Mouse (Mus musculus) forebrain, embryonic 12.5 days (tissue): ENCODE results near the gene Peli2. TPM values are rescaled to one million over a fixed set of nuclear protein-coding genes. Genes with fewer than 3 reads are reported as not detected.

ENCODE experiments used
- ATAC-seq: fragments of 200-750 bp; cut with Nextera tagmentation; 2 replicates; pipeline ENCODE4 v1.8.0; 2017; ENCODE audit warnings: moderate TSS enrichment; ENCODE audit not compliant: low FRiP score
- H3K27ac ChIP-seq: fragments of 300-500 bp; sonication (generic); 2 replicates; pipeline ENCODE4 v1.5.1; 2016; ENCODE audit warnings: mild to moderate bottlenecking
- H3K27me3 ChIP-seq: fragments of 300-500 bp; sonication (generic); 2 replicates; pipeline ENCODE4 v1.6.1; 2016; ENCODE audit warnings: mild to moderate bottlenecking
- H3K36me3 ChIP-seq: fragments of 300-500 bp; sonication (generic); replicated peaks from 2 replicates; pipeline ENCODE4 v1.6.1; 2016; ENCODE audit warnings: mild to moderate bottlenecking
- H3K4me1 ChIP-seq: fragments of 300-500 bp; sonication (generic); 2 replicates; pipeline ENCODE4 v1.6.1; 2016
- H3K4me2 ChIP-seq: fragments of 300-500 bp; sonication (generic); 2 replicates; pipeline ENCODE4 v1.6.1; 2016; ENCODE audit warnings: mild to moderate bottlenecking, moderate library complexity
- H3K4me3 ChIP-seq: fragments of 300-500 bp; sonication (generic); replicated peaks from 2 replicates; pipeline ENCODE4 v1.5.1; 2016; ENCODE audit warnings: mild to moderate bottlenecking
- H3K9ac ChIP-seq: fragments of 300-500 bp; sonication (generic); 2 replicates; pipeline ENCODE4 v1.6.1; 2016; ENCODE audit warnings: mild to moderate bottlenecking
- H3K9me3 ChIP-seq: fragments of 300-500 bp; sonication (generic); 2 replicates; pipeline ENCODE4 v1.6.1; 2016
- WGBS: fragments of 180-500 bp; shearing (Covaris S2); methylation state at CpG from one replicate; pipeline ENCODE4 v1.1.7; 2016; 5-methylcytosine and 5-hydroxymethylcytosine counted together
- polyA plus RNA-seq: library from polyadenylated mRNA; unstranded; fragments of >200 nt; fragmentation: Nextera tagmentation; extraction: Ambion mirVana; gene quantifications from 2 replicates; pipeline ENCODE4 v1.2.1, GENCODE M21; 2016

Peli2 gene
- polyA plus RNA-seq, 1 experiment from 2014 or later: 9.4 TPM

DNA sequence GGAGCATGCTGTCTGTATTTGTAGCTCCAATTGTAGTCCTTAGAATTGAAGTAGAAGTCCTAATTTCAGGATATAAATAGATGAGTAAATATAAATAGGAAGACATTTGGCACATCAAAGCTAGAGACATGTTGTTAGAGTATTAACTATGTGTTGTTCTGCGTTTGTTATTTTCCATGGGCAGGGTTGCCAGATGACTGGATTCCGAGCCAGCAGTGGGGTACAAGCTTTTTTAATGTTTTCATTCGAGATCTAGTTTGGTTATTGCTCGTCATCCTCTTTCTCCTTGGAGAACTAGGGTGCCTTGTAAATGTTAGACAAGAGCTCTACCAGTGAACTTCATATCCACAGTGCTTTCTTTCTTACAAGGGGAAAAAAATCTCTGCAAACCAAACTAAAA is 78.9 kb downstream of the Peli2 start:
- Histone ChIP-seq H3K27ac (no peak overlapping the region), H3K27me3 (no peaks in the 10 kb centered on the region), H3K4me1 (peaks cover 46% of the 10 kb centered on the region), H3K4me3 (no peak overlapping the region), H3K9me3 (no peaks in the 10 kb centered on the region), H3K36me3 (no peaks in the 10 kb centered on the region), H3K4me2 (no peak overlapping the region), H3K9ac (no peak overlapping the region)
- no peak for ATAC-seq
- WGBS: 90% methylated on average over 4 of the region's 4 CpGs

DNA sequence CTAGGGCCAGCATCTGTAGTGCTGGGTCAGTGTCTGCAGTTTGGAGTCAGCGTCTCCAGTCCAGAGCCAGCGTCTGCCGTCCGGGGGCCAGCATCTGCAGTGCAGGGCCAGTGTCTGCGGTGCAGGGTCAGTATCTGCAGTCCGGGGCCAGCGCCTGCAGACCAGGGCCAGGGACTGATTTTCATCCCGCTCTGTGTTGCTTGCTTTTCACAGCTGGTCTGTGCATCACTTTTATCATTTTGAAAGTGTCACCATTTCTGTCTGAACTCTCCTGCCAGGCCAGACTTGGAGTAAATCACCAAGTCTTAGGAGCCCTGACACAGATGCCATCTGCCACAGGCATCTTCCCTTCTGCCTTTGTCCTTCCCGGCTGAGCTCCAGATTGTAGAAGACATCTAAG is 79.7 kb downstream of the Peli2 start:
- no peak overlapping the region for H3K9ac ChIP-seq
- H3K9me3 ChIP-seq: no peaks in the 10 kb centered on the region
- H3K27me3 ChIP-seq: no peaks in the 10 kb centered on the region
- no peak for ATAC-seq
- H3K27ac ChIP-seq: no peak overlapping the region
- H3K4me2 ChIP-seq: no peak overlapping the region
- H3K4me3 ChIP-seq: no peak overlapping the region
- H3K36me3 ChIP-seq: no peaks in the 10 kb centered on the region
- peaks cover 50% of the 10 kb centered on the region for H3K4me1 ChIP-seq
- WGBS: 95% methylated on average over 9 of the region's 9 CpGs

DNA sequence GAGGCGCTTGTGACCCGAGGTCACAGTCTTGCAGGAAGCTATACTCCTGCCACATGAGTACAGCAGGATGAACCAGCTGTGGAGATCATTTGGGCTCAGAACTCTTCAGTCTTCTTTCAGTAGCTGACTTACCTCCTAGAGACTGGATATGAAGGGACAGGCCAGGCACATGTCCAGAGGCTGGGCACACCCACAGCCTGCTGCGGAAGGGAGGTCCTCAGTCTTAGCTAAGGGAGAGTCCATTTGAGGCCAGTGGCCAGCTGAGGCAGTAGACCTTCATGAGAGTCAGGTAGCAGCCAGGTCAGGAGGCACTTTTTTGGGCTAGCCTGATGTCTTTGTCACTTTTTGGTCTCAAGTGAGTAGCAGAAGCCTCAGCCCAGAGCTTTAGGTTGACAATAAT is 80.2 kb downstream of the Peli2 start:
- H3K36me3 ChIP-seq: no peaks in the 10 kb centered on the region
- H3K4me2 ChIP-seq: no peak overlapping the region
- H3K4me1 ChIP-seq: peaks cover 54% of the 10 kb centered on the region
- no peak overlapping the region for H3K4me3 ChIP-seq
- no peaks in the 10 kb centered on the region for H3K9me3 ChIP-seq
- no peaks in the 10 kb centered on the region for H3K27me3 ChIP-seq
- no peak for ATAC-seq
- WGBS: 89% methylated on average over 3 of the region's 3 CpGs
- no peak overlapping the region for H3K9ac ChIP-seq
- H3K27ac ChIP-seq: no peak overlapping the region

DNA sequence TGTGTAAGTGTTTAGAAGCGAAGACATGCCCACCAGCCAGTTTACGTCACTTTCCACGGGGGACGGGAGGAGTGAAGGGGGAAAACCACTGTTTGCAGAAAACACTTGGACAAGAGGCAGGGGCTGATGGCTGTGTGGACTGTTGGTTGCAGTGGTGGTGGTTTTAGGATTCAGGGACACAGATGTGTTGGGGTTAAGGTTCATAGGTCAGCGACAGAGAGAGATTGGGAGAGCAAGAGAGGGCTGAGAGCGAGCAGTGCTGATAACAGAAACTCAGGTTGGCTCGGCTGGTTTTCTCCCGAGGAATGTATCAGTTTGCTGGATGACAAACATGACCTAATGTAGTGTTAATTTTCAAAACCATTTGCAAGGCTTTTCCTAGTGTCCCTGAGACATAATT is 80.8 kb downstream of the Peli2 start:
- Histone ChIP-seq H3K27ac (no peak overlapping the region), H3K4me1 (peaks cover 52% of the 10 kb centered on the region), H3K9me3 (no peaks in the 10 kb centered on the region), H3K4me3 (no peak overlapping the region), H3K27me3 (no peaks in the 10 kb centered on the region), H3K4me2 (no peak overlapping the region), H3K36me3 (no peaks in the 10 kb centered on the region), H3K9ac (no peak overlapping the region)
- WGBS: 89% methylated on average over 8 of the region's 8 CpGs
- no peak for ATAC-seq

DNA sequence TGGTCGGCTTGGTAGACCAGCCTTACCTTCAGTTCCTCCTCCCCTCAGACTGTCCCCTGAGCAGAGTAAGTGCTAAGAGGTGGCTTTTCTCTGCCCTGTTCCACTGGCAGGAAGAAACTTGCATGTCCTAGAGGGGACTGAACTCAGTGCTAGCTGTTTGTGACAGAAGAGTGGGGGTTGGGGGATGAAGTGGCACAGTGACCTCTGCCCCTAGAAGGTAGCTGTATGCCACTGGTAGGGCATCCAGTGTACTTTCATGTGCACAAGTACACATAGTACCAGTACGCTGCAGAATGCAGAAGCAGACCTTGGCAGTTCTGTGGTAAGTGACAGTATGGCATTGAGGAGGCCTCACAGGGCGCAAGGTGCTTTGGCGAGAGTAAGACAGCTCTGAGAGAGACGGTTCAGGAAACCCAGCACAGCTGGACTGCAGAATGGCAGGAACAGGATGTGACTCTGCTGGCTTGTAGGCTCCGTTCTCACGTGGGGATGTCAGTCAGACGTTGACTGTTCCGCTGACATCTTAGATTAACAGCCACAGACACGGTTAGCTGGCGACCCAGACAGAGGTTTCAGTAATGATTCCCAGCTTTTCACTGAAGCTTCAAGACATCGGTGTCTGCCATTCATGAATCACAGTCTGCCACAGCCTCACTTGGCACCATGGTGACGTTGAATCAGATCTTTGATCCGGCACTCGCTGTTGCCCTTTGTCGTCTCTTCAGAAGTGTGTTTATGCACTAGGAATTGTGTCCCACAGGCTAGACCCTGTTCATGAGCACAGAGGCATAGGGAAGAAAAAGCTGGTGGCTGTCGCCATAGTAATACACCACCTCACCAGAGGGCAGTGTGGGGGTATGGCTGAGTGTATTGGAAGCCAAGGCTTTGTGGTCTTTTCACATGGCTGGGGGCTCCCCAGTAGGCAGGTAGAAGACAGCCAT is 81.7 kb downstream of the Peli2 start:
- Histone ChIP-seq H3K4me2 (no peak overlapping the region), H3K9ac (no peak overlapping the region), H3K9me3 (no peaks in the 10 kb centered on the region), H3K4me1 (peaks cover 53% of the 10 kb centered on the region), H3K27ac (no peak overlapping the region), H3K36me3 (no peaks in the 10 kb centered on the region), H3K4me3 (no peak overlapping the region), H3K27me3 (no peaks in the 10 kb centered on the region)
- no peak for ATAC-seq
- WGBS: 73% methylated on average over 17 of the region's 17 CpGs

DNA sequence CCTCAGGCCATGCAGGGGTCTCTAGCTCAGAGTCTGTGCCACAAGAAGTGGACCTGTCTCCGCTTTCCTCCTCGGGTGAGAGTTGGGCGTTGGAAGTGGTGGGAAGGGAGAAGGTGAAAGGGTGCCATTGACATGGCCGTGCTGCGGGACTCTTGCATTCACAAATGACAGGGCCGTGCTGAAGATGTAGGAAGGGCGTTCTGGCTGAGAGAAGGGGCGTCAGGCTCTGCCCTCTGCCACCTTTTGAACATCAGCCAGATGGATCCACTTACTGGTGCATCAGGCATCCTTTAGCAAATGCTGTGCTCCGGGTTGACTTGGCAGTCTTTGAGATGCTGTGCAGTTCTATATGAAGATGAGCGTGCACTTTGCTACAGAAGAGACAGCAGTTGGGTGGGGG is 84.4 kb downstream of the Peli2 start:
- no peak for ATAC-seq
- H3K27me3 ChIP-seq: no peaks in the 10 kb centered on the region
- no peak overlapping the region for H3K27ac ChIP-seq
- H3K4me2 ChIP-seq: no peak overlapping the region
- no peaks in the 10 kb centered on the region for H3K9me3 ChIP-seq
- H3K36me3 ChIP-seq: no peaks in the 10 kb centered on the region
- H3K9ac ChIP-seq: no peak overlapping the region
- H3K4me3 ChIP-seq: no peak overlapping the region
- peaks cover 43% of the 10 kb centered on the region for H3K4me1 ChIP-seq
- 85% methylated on average over 10 of the region's 10 CpGs for WGBS

DNA sequence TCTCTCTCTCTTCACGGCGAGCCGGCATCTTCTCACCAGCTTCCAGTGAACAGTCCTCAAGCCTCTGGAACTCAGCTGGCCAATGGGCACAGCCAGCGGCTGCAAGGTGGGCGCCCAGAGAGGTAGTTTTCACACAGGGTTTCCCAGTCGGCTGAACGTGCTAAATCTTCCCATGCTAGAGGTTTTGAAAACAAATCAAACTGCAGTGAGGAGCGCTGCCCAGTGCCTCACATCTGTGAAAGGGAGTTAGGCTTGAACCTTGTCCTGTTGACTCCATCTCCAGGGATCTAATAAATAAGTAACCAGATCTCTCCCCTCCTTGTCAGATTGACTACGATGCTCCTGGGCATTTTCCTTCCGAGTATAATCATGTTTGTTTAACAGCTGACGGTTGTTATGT is 85.0 kb downstream of the Peli2 start:
- Histone ChIP-seq H3K4me1 (peaks cover 41% of the 10 kb centered on the region), H3K27ac (no peak overlapping the region)

DNA sequence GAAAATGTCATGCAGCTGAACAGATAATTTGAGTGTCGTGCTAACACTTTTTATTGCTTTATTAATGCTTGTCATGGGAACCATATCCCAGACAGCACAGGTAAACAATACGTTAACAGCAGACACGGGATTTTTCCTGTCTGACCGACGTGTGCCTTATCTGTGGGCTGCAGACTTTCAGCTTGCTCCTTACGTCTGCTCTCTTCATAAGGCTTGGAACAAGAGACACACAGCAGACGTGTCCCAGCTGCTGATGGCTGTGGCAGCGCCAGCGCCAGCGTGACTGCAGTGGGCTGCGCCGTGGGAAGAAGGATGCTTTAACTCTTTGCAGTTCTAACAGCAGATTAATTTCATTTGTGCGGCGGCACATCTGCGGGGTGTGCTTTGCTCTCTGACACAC is 86.5 kb downstream of the Peli2 start:
- WGBS: 48% methylated on average over 15 of the region's 15 CpGs
- Histone ChIP-seq H3K4me1 (peaks cover 36% of the 10 kb centered on the region), H3K4me2 (no peak overlapping the region), H3K9me3 (no peaks in the 10 kb centered on the region), H3K9ac (no peak overlapping the region), H3K4me3 (no peak overlapping the region), H3K36me3 (no peaks in the 10 kb centered on the region), H3K27ac (no peak overlapping the region; the same call in 1 of the 2 replicates), H3K27me3 (no peaks in the 10 kb centered on the region)
- ATAC-seq: peak; percentile 54; the same call in 1 of the 2 replicates

More for the DNA sequence above, 85.0 kb downstream of the Peli2 start:
- Histone ChIP-seq H3K9me3 (no peaks in the 10 kb centered on the region), H3K36me3 (no peaks in the 10 kb centered on the region), H3K4me2 (no peak overlapping the region), H3K27me3 (no peaks in the 10 kb centered on the region), H3K4me3 (no peak overlapping the region), H3K9ac (no peak overlapping the region)
- ATAC-seq: no peak
- 74% methylated on average over 11 of the region's 11 CpGs for WGBS

DNA sequence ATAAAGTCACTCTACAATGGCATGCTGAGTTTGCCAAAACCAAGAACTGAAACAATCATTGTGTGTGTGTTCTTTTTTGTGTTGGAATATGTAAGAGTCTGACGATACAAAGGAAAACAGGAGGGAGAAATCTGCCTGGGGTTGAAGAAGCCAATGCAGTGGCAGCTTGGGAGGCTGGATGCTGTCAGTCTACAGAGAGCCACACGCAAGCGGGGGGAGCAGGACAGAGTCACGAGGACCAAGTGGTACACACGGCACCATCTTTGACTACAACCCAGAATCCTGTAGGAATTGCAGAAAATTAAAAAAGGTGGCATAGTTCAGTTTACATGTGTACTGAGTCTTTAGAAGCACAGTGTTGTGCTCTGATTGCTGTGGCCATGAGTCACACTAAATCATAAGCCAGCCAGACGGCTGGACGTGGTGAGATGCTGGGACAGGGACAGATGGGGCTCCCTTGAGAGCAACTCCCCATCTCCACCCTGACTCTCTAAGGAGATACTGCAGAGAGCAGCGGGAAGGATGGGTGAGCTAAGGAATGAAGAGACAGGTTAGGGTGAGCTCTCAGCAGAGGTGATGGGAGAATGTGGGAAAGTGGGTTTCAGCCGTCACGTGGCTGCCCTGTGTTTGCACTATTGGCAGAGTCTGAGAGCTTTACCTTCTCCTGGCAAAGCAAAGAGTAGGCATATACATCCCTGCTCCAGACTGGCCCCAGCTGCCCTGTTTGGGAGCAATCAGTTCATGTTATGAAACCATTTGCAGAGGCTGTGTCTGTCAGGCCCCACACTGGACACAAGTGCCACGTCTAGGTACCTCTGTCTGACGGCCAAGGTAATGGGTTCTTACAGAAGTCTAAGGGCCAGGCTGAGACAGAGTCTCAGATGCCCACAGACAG is 87.4 kb downstream of the Peli2 start:
- no peaks in the 10 kb centered on the region for H3K9me3 ChIP-seq
- peak overlapping the region; percentile 31; the same call in 1 of the 2 replicates for H3K27ac ChIP-seq
- H3K4me2 ChIP-seq: no peak overlapping the region
- H3K4me3 ChIP-seq: no peak overlapping the region
- no peak overlapping the region for H3K9ac ChIP-seq
- 79% methylated on average over 12 of the region's 12 CpGs for WGBS
- no peak for ATAC-seq
- peaks cover 29% of the 10 kb centered on the region for H3K4me1 ChIP-seq
- no peaks in the 10 kb centered on the region for H3K27me3 ChIP-seq
- no peaks in the 10 kb centered on the region for H3K36me3 ChIP-seq

DNA sequence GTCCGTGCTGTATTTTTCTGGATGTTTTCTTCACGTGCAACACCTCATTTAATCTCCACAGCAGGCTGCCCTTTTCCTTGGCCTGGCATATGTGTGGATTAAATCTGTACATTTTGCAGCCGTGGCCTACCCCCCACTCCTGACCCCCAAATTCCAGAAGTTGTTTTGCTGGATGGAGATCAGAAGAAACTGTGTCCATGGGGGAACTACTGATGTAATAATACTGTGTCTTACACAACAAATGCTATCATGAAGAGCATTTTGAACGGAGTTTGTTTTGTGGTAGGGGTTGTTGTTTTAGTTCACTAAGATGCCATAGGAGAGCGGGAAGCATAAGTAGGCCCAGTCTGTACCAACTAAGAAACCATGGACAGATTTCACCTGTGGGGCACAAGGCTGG is 88.8 kb downstream of the Peli2 start:
- Histone ChIP-seq H3K27me3 (no peaks in the 10 kb centered on the region), H3K4me3 (no peak overlapping the region), H3K4me2 (no peak overlapping the region), H3K27ac (no peak overlapping the region), H3K36me3 (no peaks in the 10 kb centered on the region), H3K9ac (no peak overlapping the region), H3K9me3 (no peaks in the 10 kb centered on the region), H3K4me1 (peaks cover 29% of the 10 kb centered on the region)
- WGBS: 88% methylated on average over 5 of the region's 5 CpGs
- ATAC-seq: no peak

DNA sequence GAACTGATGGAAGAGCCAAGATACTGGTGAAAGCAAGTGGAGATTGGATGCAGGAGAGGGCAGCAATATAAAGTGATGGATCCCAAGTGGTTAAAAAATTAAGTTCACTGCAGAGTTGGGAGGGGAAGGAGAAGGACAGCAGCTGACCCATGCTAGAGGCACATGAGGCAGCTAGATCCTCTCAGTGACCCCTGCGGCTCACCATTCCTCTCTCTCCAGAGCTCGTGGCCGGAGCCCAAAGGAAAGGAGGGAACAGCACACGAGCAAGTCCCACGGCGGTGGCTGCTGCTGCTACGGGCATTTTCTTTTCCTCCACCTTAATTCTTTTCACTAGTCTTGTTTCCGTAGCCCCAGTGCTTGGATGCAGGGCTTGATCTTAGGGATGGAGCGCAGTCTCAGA is 89.5 kb downstream of the Peli2 start:
- ATAC-seq: no peak
- Histone ChIP-seq H3K27ac (no peak overlapping the region), H3K4me1 (peaks cover 28% of the 10 kb centered on the region), H3K4me3 (no peak overlapping the region), H3K36me3 (no peaks in the 10 kb centered on the region), H3K9me3 (no peaks in the 10 kb centered on the region), H3K9ac (no peak overlapping the region), H3K4me2 (no peak overlapping the region), H3K27me3 (no peaks in the 10 kb centered on the region)
- 89% methylated on average over 9 of the region's 9 CpGs for WGBS

DNA sequence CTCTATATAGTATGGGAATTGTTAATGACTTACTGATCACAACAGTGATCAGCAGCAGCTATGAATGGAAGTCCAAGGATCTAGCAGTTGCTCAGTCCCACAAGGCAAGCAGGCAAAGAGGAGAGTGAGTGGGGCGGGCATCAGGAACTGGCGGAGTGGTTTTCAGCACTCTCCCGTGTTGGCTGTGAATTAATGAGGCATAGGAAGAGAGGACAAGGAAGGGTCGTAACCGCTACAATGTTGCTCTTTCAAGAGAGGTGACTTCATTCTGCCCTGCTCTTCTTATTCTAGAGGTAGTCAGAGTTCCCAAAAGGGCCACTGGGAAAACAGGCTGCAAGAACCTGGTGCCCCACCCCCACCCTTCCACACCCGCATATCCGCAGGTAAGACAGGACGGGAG is 90.9 kb downstream of the Peli2 start:
- Histone ChIP-seq H3K4me2 (no peak overlapping the region), H3K27ac (no peak overlapping the region), H3K9me3 (no peaks in the 10 kb centered on the region), H3K4me3 (no peak overlapping the region), H3K9ac (no peak overlapping the region), H3K4me1 (peaks cover 17% of the 10 kb centered on the region), H3K36me3 (no peaks in the 10 kb centered on the region), H3K27me3 (no peaks in the 10 kb centered on the region)
- WGBS: 80% methylated on average over 8 of the region's 8 CpGs
- ATAC-seq: no peak
